Mouse (Mus musculus) kidney, postnatal 0 days (tissue): ENCODE data around the gene Cflar. TPM values are rescaled to one million over a fixed set of nuclear protein-coding genes. Genes with fewer than 3 reads are reported as not detected.

Experiments used
- ATAC-seq: fragments of 200-750 bp; cut with Nextera tagmentation; replicated peaks from 2 replicates; pipeline ENCODE4 v1.8.0; 2017; ENCODE audit warnings: low read depth, moderate number of reproducible peaks, moderate TSS enrichment, moderate library complexity; ENCODE audit not compliant: low FRiP score
- DNase-seq: peaks from one replicate; pipeline ENCODE4 v3.0.0-alpha.2; 2016; ENCODE audit warnings: low spot score
- H3K27ac ChIP-seq: fragments of 300-500 bp; sonication (generic); 2 replicates; pipeline ENCODE4 v1.5.1; 2014; ENCODE audit warnings: mild to moderate bottlenecking
- H3K27me3 ChIP-seq: fragments of 300-500 bp; sonication (generic); 2 replicates; pipeline ENCODE4 v1.6.1; 2014; ENCODE audit warnings: low read length, mixed read lengths; ENCODE audit not compliant: insufficient read depth
- H3K36me3 ChIP-seq: fragments of 300-500 bp; sonication (generic); 2 replicates; pipeline ENCODE4 v1.6.1; 2014; ENCODE audit warnings: low read length, mixed read lengths; ENCODE audit not compliant: insufficient read depth
- H3K4me1 ChIP-seq: fragments of 300-500 bp; sonication (generic); replicated peaks from 2 replicates; pipeline ENCODE4 v1.6.1; 2014; ENCODE audit warnings: antibody characterized with exemption, low read length, mixed read lengths; ENCODE audit not compliant: insufficient read depth
- H3K4me2 ChIP-seq: fragments of 300-500 bp; sonication (generic); 2 replicates; pipeline ENCODE4 v1.6.1; 2014; ENCODE audit warnings: mild to moderate bottlenecking, low read length, moderate library complexity, mixed read lengths
- H3K4me3 ChIP-seq: fragments of 300-500 bp; sonication (generic); replicated peaks from 2 replicates; pipeline ENCODE4 v1.5.1; 2014; ENCODE audit warnings: low read depth, low read length
- H3K9ac ChIP-seq: fragments of 300-500 bp; sonication (generic); 2 replicates; pipeline ENCODE4 v1.6.1; 2014; ENCODE audit warnings: low read depth, low read length
- H3K9me3 ChIP-seq: fragments of 300-500 bp; sonication (generic); replicated peaks from 2 replicates; pipeline ENCODE4 v1.6.1; 2016; ENCODE audit warnings: low read length, inconsistent platforms, mixed read lengths
- CTCF ChIP-seq: IDR thresholded peaks from 2 replicates; pipeline ENCODE4 v1.5.1; 2016; ENCODE audit warnings: antibody characterized with exemption, low read depth, mild to moderate bottlenecking, moderate library complexity
- WGBS: fragments of 180-500 bp; shearing (Covaris S2); extraction: QIAGEN DNeasy Blood & Tissue Kit; methylation state at CpG from one replicate; pipeline ENCODE4 v1.1.7; 2014; 5-methylcytosine and 5-hydroxymethylcytosine counted together
- polyA plus RNA-seq: library from polyadenylated mRNA; unstranded; fragments of >200 nt; fragmentation: Nextera tagmentation; extraction: Ambion mirVana; gene quantifications from 2 replicates; pipeline ENCODE4 v1.2.1, GENCODE M21; 2015

The Cflar gene
- polyA plus RNA-seq, 1 experiment from 2014 or later = 62.1 TPM

GRCm38 (mm10) chr1:58725767-58726166, 14.5 kb downstream of the Cflar start:
- ATAC-seq (no peak), DNase-seq (no peak)
- WGBS = 87% methylated on average over 5 of the region's 5 CpGs
- Histone ChIP-seq H3K27ac (peak overlapping the region; percentile 68; the same call in 1 of the 2 replicates), H3K9me3 (no peaks in the 10 kb centered on the region), H3K36me3 (peaks cover 21% of the 10 kb centered on the region), H3K4me2 (no peak overlapping the region), H3K4me3 (no peak overlapping the region), H3K4me1 (peaks cover 5% of the 10 kb centered on the region; the same call in 1 of the 2 replicates), H3K9ac (no peak overlapping the region), H3K27me3 (no peaks in the 10 kb centered on the region)
- no peak for TF ChIP-seq CTCF

- WGBS = 83% methylated on average over 1 of the region's 1 CpGs
- peak overlapping the region; percentile 31; the same call in 1 of the 2 replicates for H3K4me2 ChIP-seq
- H3K4me3 ChIP-seq = no peak overlapping the region
- no peaks in the 10 kb centered on the region for H3K9me3 ChIP-seq
- no peaks in the 10 kb centered on the region for H3K27me3 ChIP-seq
- H3K4me1 ChIP-seq = peaks cover 5% of the 10 kb centered on the region; the same call in 1 of the 2 replicates
- TF ChIP-seq CTCF = 0 out of 2 replicates have a peak, but pooled peaks have one; percentile 22
- DNase-seq (peak; percentile 52), ATAC-seq (no peak)
- H3K9ac ChIP-seq = no peak overlapping the region
- H3K36me3 ChIP-seq = peaks cover 25% of the 10 kb centered on the region
- peak overlapping the region; percentile 58 for H3K27ac ChIP-seq
Measured at GRCm38 (mm10) chr1:58727019-58727746, 15.9 kb downstream of the Cflar start.

GRCm38 (mm10) chr1:58727747-58728589, 16.7 kb downstream of the Cflar start:
- no peaks in the 10 kb centered on the region for H3K27me3 ChIP-seq
- DNase-seq (no peak), ATAC-seq (no peak)
- H3K4me3 ChIP-seq = no peak overlapping the region
- H3K27ac ChIP-seq = peak overlapping the region; percentile 36; the same call in 1 of the 2 replicates
- peaks cover 5% of the 10 kb centered on the region; the same call in 1 of the 2 replicates for H3K4me1 ChIP-seq
- peaks cover 25% of the 10 kb centered on the region for H3K36me3 ChIP-seq
- WGBS = 89% methylated on average over 10 of the region's 10 CpGs
- H3K9me3 ChIP-seq = no peaks in the 10 kb centered on the region
- peak overlapping the region; percentile 31; the same call in 1 of the 2 replicates for H3K4me2 ChIP-seq
- 0 out of 2 replicates have a peak overlapping the region, but pooled peaks have one; percentile 8 for H3K9ac ChIP-seq
- no peak for TF ChIP-seq CTCF

GRCm38 (mm10) chr1:58728590-58728868, 17.2 kb downstream of the Cflar start:
- no peak overlapping the region for H3K27ac ChIP-seq
- H3K9me3 ChIP-seq = no peaks in the 10 kb centered on the region
- H3K4me2 ChIP-seq = no peak overlapping the region
- no peak overlapping the region for H3K9ac ChIP-seq
- peaks cover under 1% of the 10 kb centered on the region; the same call in 1 of the 2 replicates for H3K4me1 ChIP-seq
- DNase-seq (no peak), ATAC-seq (no peak)
- 96% methylated on average over 3 of the region's 3 CpGs for WGBS
- TF ChIP-seq CTCF = no peak
- H3K36me3 ChIP-seq = peaks cover 26% of the 10 kb centered on the region
- no peaks in the 10 kb centered on the region for H3K27me3 ChIP-seq
- no peak overlapping the region for H3K4me3 ChIP-seq

- Histone ChIP-seq H3K4me1 (no peaks in the 10 kb centered on the region), H3K9ac (no peak overlapping the region), H3K4me3 (no peak overlapping the region), H3K27me3 (no peaks in the 10 kb centered on the region), H3K36me3 (peaks cover 48% of the 10 kb centered on the region), H3K9me3 (no peaks in the 10 kb centered on the region), H3K4me2 (no peak overlapping the region), H3K27ac (peak overlapping the region; percentile 72)
- no peak for DNase-seq
- ATAC-seq = peak; percentile 90
- no peak for TF ChIP-seq CTCF
- 79% methylated on average over 2 of the region's 2 CpGs for WGBS
Measured at GRCm38 (mm10) chr1:58733636-58734035, 22.3 kb downstream of the Cflar start.
